Mouse (Mus musculus) CH12.LX (cell line): ENCODE data around the gene Aptx. TPM values are rescaled to one million over a fixed set of nuclear protein-coding genes. Genes with fewer than 3 reads are reported as not detected.

Experiments
- DNase-seq: peaks from one replicate; pipeline ENCODE4 v3.0.0-alpha.2; 2013; ENCODE audit errors: extremely low read depth
- H3K27ac ChIP-seq: 2 replicates; pipeline ENCODE4 v1.5.1; 2012; ENCODE audit warnings: low read depth, mild to moderate bottlenecking, control low read depth, moderate library complexity; ENCODE audit not compliant: insufficient read depth
- H3K27me3 ChIP-seq: replicated peaks from 2 replicates; pipeline ENCODE3; 2012; ENCODE audit warnings: inconsistent platforms
- H3K36me3 ChIP-seq, 2 experiments: replicated peaks in 1 of 2; 2 replicates each; pipeline versions ENCODE3 to v1.6.1; 2012; ENCODE audit warnings: inconsistent platforms in 1 of 2, low read length in 1 of 2, mild to moderate bottlenecking in 1 of 2, mixed read lengths in 1 of 2, moderate library complexity in 1 of 2; ENCODE audit not compliant: control insufficient read depth in 1 of 2, insufficient read depth in 1 of 2
- H3K4me1 ChIP-seq, 2 experiments: 2 replicates each; pipeline ENCODE4 v1.6.1; 2012; ENCODE audit warnings: inconsistent platforms in 1 of 2, moderate library complexity in 1 of 2; ENCODE audit not compliant: insufficient read depth in 2 of 2, control insufficient read depth in 1 of 2
- H3K4me2 ChIP-seq: 2 replicates; pipeline ENCODE4 v1.6.1; 2012; ENCODE audit warnings: low read depth, mild to moderate bottlenecking, control low read depth; ENCODE audit not compliant: poor library complexity, insufficient read depth, severe bottlenecking
- H3K4me3 ChIP-seq, 3 experiments: fragments of 150-350 bp in 1 of 3; sonication (generic) in 1 of 3; replicated peaks in 1 of 3; 2 replicates each; pipeline versions ENCODE3 to v1.5.1; 2011 to 2012; ENCODE audit warnings: low read depth in 2 of 3, low read length in 2 of 3, mild to moderate bottlenecking in 2 of 3, moderate library complexity in 2 of 3, control low read depth in 1 of 3, improper control_type of control experiment in 1 of 3, inconsistent platforms in 1 of 3, mixed read lengths in 1 of 3; ENCODE audit not compliant: poor library complexity in 1 of 3
- H3K79me2 ChIP-seq: replicated peaks from 2 replicates; pipeline ENCODE4 v1.6.1; 2012; ENCODE audit warnings: mild to moderate bottlenecking, moderate library complexity; ENCODE audit not compliant: control insufficient read depth, poor library complexity, insufficient read depth, severe bottlenecking; ENCODE audit errors: extremely low read depth
- H3K9ac ChIP-seq: 2 replicates; pipeline ENCODE4 v1.6.1; 2012; ENCODE audit warnings: low read depth, mild to moderate bottlenecking, control low read depth, moderate library complexity; ENCODE audit not compliant: insufficient read depth
- H3K9me3 ChIP-seq: replicated peaks from 2 replicates; pipeline ENCODE3; 2012; ENCODE audit warnings: low read length, inconsistent platforms, mixed read lengths
- BHLHE40 ChIP-seq: IDR thresholded peaks from 2 replicates; pipeline ENCODE4 v1.6.1; 2011; ENCODE audit warnings: mild to moderate bottlenecking, low read depth, low read length, improper control_type of control experiment
- CHD1 ChIP-seq: IDR thresholded peaks from 2 replicates; pipeline ENCODE4 v1.6.1; 2012; ENCODE audit warnings: low read depth, low read length, improper control_type of control experiment, inconsistent platforms
- CHD2 ChIP-seq: IDR thresholded peaks from 2 replicates; pipeline ENCODE4 v1.6.1; 2011; ENCODE audit warnings: low read length, improper control_type of control experiment
- E2F4 ChIP-seq: IDR thresholded peaks from 2 replicates; pipeline ENCODE4 v1.6.1; 2011; ENCODE audit warnings: low read depth, low read length, improper control_type of control experiment; ENCODE audit not compliant: insufficient replicate concordance
- ETS1 ChIP-seq: conservative IDR thresholded peaks from 2 replicates; pipeline ENCODE4 v1.6.1; 2012; ENCODE audit warnings: low read depth, mild to moderate bottlenecking, inconsistent platforms, low read length, improper control_type of control experiment, moderate library complexity
- GABPA ChIP-seq: IDR thresholded peaks from 2 replicates; pipeline ENCODE4 v1.6.1; 2012; ENCODE audit warnings: low read depth, low read length, improper control_type of control experiment, inconsistent platforms; ENCODE audit not compliant: insufficient replicate concordance
- HCFC1 ChIP-seq: IDR thresholded peaks from 2 replicates; pipeline ENCODE4 v1.6.1; 2012; ENCODE audit warnings: low read depth, mild to moderate bottlenecking, inconsistent platforms, low read length, improper control_type of control experiment
- JUN ChIP-seq: IDR thresholded peaks from 2 replicates; pipeline ENCODE4 v1.6.1; 2011; ENCODE audit warnings: low read depth, mild to moderate bottlenecking, low read length, improper control_type of control experiment, moderate library complexity; ENCODE audit not compliant: insufficient read depth
- KAT2A ChIP-seq: IDR thresholded peaks from 2 replicates; pipeline ENCODE4 v1.6.1; 2012; ENCODE audit warnings: low read length, improper control_type of control experiment, inconsistent platforms; ENCODE audit not compliant: insufficient replicate concordance
- MAX ChIP-seq: IDR thresholded peaks from 2 replicates; pipeline ENCODE4 v1.6.1; 2011; ENCODE audit warnings: low read length, improper control_type of control experiment
- MAZ ChIP-seq: IDR thresholded peaks from 2 replicates; pipeline ENCODE4 v1.6.1; 2012; ENCODE audit warnings: low read depth, mild to moderate bottlenecking, inconsistent platforms, low read length, improper control_type of control experiment, moderate library complexity
- MEF2A ChIP-seq: IDR thresholded peaks from 2 replicates; pipeline ENCODE4 v1.6.1; 2014; ENCODE audit warnings: low read depth, mild to moderate bottlenecking, inconsistent platforms, low read length, improper control_type of control experiment, borderline replicate concordance
- MYC ChIP-seq: IDR thresholded peaks from 2 replicates; pipeline ENCODE4 v1.6.1; 2011; ENCODE audit warnings: low read depth, mild to moderate bottlenecking, improper control_type of control experiment, low read length
- POLR2A ChIP-seq: IDR thresholded peaks from 2 replicates; pipeline ENCODE4 v1.6.1; 2011; ENCODE audit warnings: low read depth, mild to moderate bottlenecking, improper control_type of control experiment, low read length
- POLR2AphosphoS2 ChIP-seq: IDR thresholded peaks from 2 replicates; pipeline ENCODE4 v1.6.1; 2011; ENCODE audit warnings: low read depth, low read length, improper control_type of control experiment
- RAD21 ChIP-seq: IDR thresholded peaks from 2 replicates; pipeline ENCODE4 v1.6.1; 2011; ENCODE audit warnings: low read depth, mild to moderate bottlenecking, low read length, improper control_type of control experiment, moderate library complexity
- SMC3 ChIP-seq: IDR thresholded peaks from 2 replicates; pipeline ENCODE4 v1.6.1; 2011; ENCODE audit warnings: low read depth, low read length, improper control_type of control experiment
- TBP ChIP-seq: conservative IDR thresholded peaks from 2 replicates; pipeline ENCODE4 v1.6.1; 2011; ENCODE audit warnings: low read depth, low read length, improper control_type of control experiment
- TCF12 ChIP-seq: IDR thresholded peaks from 2 replicates; pipeline ENCODE4 v1.6.1; 2014; ENCODE audit warnings: low read depth, mild to moderate bottlenecking, inconsistent platforms, low read length, improper control_type of control experiment
- USF1 ChIP-seq: IDR thresholded peaks from 2 replicates; pipeline ENCODE4 v1.6.1; 2014; ENCODE audit warnings: low read depth, mild to moderate bottlenecking, inconsistent platforms, low read length, improper control_type of control experiment
- ZC3H11A ChIP-seq: IDR thresholded peaks from 2 replicates; pipeline ENCODE4 v1.6.1; 2012; ENCODE audit warnings: low read depth, mild to moderate bottlenecking, inconsistent platforms, low read length, improper control_type of control experiment
- ZMIZ1 ChIP-seq: IDR thresholded peaks from 2 replicates; pipeline ENCODE4 v1.6.1; 2012; ENCODE audit warnings: low read depth, mild to moderate bottlenecking, inconsistent platforms, low read length, improper control_type of control experiment
- dilution Hi-C: fragments of 300-500 bp; cut with MboI; formaldehyde crosslinking; loops from 2 replicates; pipeline ENCODE4 v1.14.3; 2020; ENCODE audit warnings: low sequenced_read_pairs; ENCODE audit not compliant: extremely low pct_unique_long_range_greater_than_20kb, extremely low pct_ligation_motif_present
- in situ Hi-C: fragments of 300-500 bp; cut with MboI; formaldehyde crosslinking; loops from 3 replicates; pipeline ENCODE4 v1.14.3; 2019; ENCODE audit warnings: low sequenced_read_pairs, low pct_ligation_motif_present, low pct_unique_long_range_greater_than_20kb, mixed read lengths
- polyA plus RNA-seq: library from polyadenylated mRNA; unstranded; fragments of >175 nt; gene quantifications from 2 replicates; pipeline ENCODE4 v1.2.1, GENCODE M21; 2012; ENCODE audit warnings: low read depth; ENCODE audit not compliant: insufficient read length
- total RNA-seq, 2 experiments: library from RNA; depleted of rRNA; stranded (reverse); fragments of 300-350 nt in 1 of 2; fragments of >200 nt in 1 of 2; gene quantifications; 2 replicates each; pipeline ENCODE4 v1.2.3; 2012 to 2014

The Aptx gene
- total and polyA plus RNA-seq, 3 experiments, result 15.1 to 20.2 (median 16.6) TPM

DNA sequence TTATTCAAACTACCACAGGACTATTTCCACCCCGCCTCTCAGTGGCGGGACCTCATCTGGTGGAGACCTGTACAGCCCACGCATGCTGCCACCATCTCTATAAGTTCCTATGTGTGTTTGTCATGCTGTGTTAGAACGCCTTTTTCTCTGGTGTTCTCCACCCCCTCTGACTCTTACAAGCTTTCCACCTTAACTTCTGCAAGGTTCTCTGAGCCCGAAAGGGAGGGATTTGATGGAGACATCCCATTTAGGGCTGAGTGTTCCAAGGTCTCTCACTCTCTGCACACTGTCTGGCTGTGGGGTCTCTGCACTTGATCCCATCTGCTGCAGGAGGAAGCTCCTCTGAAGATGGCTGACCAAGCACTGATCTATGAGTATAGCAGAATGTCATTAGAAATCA lies 29.5 kb downstream of the Aptx start:
- no peak for TF ChIP-seq BHLHE40
- no peak for TF ChIP-seq ZC3H11A
- TF ChIP-seq MEF2A, result no peak
- no peak for TF ChIP-seq MAX
- TF ChIP-seq HCFC1, result no peak
- no peak for TF ChIP-seq CHD2
- no peak for TF ChIP-seq GABPA
- no peak for TF ChIP-seq KAT2A
- TF ChIP-seq POLR2A, result no peak
- TF ChIP-seq TBP, result no peak
- TF ChIP-seq CHD1, result no peak
- no peak for TF ChIP-seq USF1
- TF ChIP-seq JUN, result no peak
- no peak for TF ChIP-seq POLR2AphosphoS2
- no peak for TF ChIP-seq ZMIZ1
- Histone ChIP-seq H3K27me3 (no peaks in the 10 kb centered on the region), H3K36me3 (no peaks in the 10 kb centered on the region), H3K4me2 (no peak overlapping the region), H3K4me3 (no peak overlapping the region), H3K79me2 (no peaks in the 10 kb centered on the region), H3K4me1 (no peaks in the 10 kb centered on the region), H3K9ac (no peak overlapping the region), H3K27ac (no peak overlapping the region), H3K9me3 (no peaks in the 10 kb centered on the region)
- in situ Hi-C loops (loop anchor here (10.0 kb wide), 1 partner anchor 389 kb away; no protein-coding TSS in a partner anchor), dilution Hi-C loops (no loop called here)
- no peak for DNase-seq

DNA sequence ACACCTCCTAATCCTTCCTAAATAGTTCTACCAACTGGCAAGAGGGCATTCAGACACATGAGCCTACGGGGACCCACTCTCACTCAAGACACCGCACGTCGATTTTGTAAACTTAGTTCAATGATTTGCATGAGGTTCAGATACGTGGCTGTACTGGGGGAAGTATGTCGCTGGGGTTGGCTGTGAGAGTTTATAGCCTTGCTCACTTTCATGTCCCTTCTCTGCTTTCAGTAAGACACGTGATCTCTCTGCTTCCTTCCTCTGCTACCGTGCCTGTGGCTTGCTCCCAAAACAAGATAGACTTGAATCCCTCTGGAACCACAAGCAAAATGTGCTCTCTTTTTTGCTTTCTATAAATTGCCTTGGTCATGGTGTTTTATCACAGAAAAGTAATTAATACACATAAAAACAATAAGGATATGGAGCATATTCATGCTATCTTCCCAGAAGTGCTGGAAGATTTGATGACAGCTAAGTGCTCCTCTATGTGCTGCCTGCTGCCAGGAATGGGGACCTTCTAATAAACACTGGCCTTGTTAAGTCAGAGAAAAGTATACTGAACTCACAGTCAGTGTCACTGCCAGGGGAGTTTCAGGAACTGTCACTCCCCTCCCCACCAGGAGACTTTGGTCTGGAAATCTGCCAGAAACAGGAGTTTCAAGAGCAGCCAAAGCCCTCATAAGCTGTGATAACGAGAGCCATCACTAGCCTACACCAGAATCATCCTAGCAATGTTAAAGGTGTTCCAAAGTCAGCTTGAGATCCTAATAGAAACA lies 36.6 kb downstream of the Aptx start:
- in situ Hi-C loops (no loop called here), dilution Hi-C loops (no loop called here)
- no peak overlapping the region for H3K4me3 ChIP-seq
- no peaks in the 10 kb centered on the region for H3K27me3 ChIP-seq
- TF ChIP-seq SMC3 (no peak), ETS1 (no peak), MAZ (no peak), USF1 (no peak), TCF12 (no peak), E2F4 (no peak), KAT2A (no peak), ZC3H11A (no peak), GABPA (no peak), RAD21 (no peak), MYC (no peak)
- H3K9me3 ChIP-seq, result peaks cover 12% of the 10 kb centered on the region
- no peak overlapping the region for H3K4me2 ChIP-seq
- no peaks in the 10 kb centered on the region for H3K4me1 ChIP-seq
- no peaks in the 10 kb centered on the region for H3K79me2 ChIP-seq
- no peaks in the 10 kb centered on the region for H3K36me3 ChIP-seq
- no peak overlapping the region for H3K9ac ChIP-seq
- DNase-seq, result no peak
- no peak overlapping the region for H3K27ac ChIP-seq
